Mouse (Mus musculus): ENCODE results near the gene Prss22. TPM values are rescaled to one million over a fixed set of nuclear protein-coding genes. Genes with fewer than 3 reads are reported as not detected.

Gene Prss22
- not detected for polyA plus RNA-seq (2017; shearing (Covaris generic))

GRCm38 (mm10) chr17:23997901-23998300 is at the start of gene Prss22:
Prss22 (minus strand) TSS chr17:23998100.

GRCm38 (mm10) chr17:24037844-24038243 is 39.9 kb upstream of the Prss22 start, which contains the start of gene Prss27:
Prss27 (plus strand) TSS chr17:24038144.

DNA sequence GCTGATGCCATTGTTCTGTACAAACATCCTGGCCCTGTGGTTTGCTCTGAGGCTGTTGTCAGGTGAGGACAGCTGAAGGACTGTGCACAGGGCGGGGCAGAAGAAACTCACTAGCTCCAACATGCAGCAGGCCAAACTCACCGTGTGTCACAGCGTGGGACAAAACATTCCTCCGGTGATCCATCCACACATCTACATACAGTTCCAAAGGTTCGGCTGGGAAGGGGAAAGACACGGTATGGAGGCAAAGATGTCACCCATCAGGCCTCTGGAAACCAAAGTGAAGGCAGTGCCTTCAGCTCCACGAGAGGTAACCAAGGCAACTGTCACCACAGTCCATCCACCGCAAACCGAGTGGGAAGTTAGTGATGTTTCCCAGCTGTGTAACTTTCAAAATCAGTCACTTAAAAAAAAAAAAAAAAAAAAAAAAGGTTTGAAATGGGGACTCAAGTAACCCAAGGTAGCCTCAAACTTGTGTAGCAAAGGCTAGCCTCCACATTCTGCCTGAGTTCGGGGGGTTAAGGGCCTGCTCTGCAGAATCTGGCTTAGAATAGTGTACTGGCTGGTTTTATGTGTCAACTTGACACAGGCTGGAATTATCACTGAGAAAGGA is 17.5 kb downstream of the Prss22 start, which contains the start of gene Prss30:
Gene Prss30, minus strand, starts transcription at position 270 of the 613 bp plus-strand sequence.

GRCm38 (mm10) chr17:23955174-23955573 is 42.7 kb downstream of the Prss22 start, which contains the start of gene Sbpl:
Sbpl (minus strand) TSS chr17:23955274.

Other genes starting within 250 kb of the Prss22 start
- 34.0 TPM for gene Flywch1, start 226.5 kb downstream of the Prss22 start, polyA plus RNA-seq (2017; shearing (Covaris generic))
- 4.1 TPM for gene Flywch2, start 212.0 kb downstream of the Prss22 start, polyA plus RNA-seq (2017; shearing (Covaris generic))
- 994 TPM for gene Srrm2, start 207.6 kb downstream of the Prss22 start, polyA plus RNA-seq (2017; shearing (Covaris generic))
- 395 TPM for gene Elob, start 169.0 kb downstream of the Prss22 start, polyA plus RNA-seq (2017; shearing (Covaris generic))
- 0.35 TPM for gene Prss33, start 162.0 kb downstream of the Prss22 start, polyA plus RNA-seq (2017; shearing (Covaris generic))
- gene Prss32, start 154.2 kb downstream of the Prss22 start, polyA plus RNA-seq (2017; shearing (Covaris generic)): not detected
- 4.6 TPM for gene Prss41, start 153.9 kb downstream of the Prss22 start, polyA plus RNA-seq (2017; shearing (Covaris generic))
- not detected for gene Prss21, start 130.0 kb downstream of the Prss22 start, polyA plus RNA-seq (2017; shearing (Covaris generic))
- gene Dcpp1, start 117.2 kb downstream of the Prss22 start, polyA plus RNA-seq (2017; shearing (Covaris generic)): not detected
- not detected for gene Dcpp2, start 117.2 kb downstream of the Prss22 start, polyA plus RNA-seq (2017; shearing (Covaris generic))
- gene Dcpp3, start 80.6 kb downstream of the Prss22 start, polyA plus RNA-seq (2017; shearing (Covaris generic)): not detected
- not detected for gene Sbp, start 56.4 kb downstream of the Prss22 start, polyA plus RNA-seq (2017; shearing (Covaris generic))
- gene Sbpl, start 42.8 kb downstream of the Prss22 start, polyA plus RNA-seq (2017; shearing (Covaris generic)): not detected
- 5.7 TPM for gene Prss30, start 17.5 kb downstream of the Prss22 start, polyA plus RNA-seq (2017; shearing (Covaris generic))
- 0.30 TPM for gene Prss27, start 40.0 kb upstream of the Prss22 start, polyA plus RNA-seq (2017; shearing (Covaris generic))
- gene Kctd5, start 75.4 kb upstream of the Prss22 start, polyA plus RNA-seq (2017; shearing (Covaris generic)): 27.7 TPM
- 58.9 TPM for gene Pdpk1, start 152.8 kb upstream of the Prss22 start, polyA plus RNA-seq (2017; shearing (Covaris generic))
- 17.6 TPM for gene Amdhd2, start 165.7 kb upstream of the Prss22 start, polyA plus RNA-seq (2017; shearing (Covaris generic))
- 400 TPM for gene Atp6v0c, start 171.6 kb upstream of the Prss22 start, polyA plus RNA-seq (2017; shearing (Covaris generic))
- gene Tbc1d24, start 207.5 kb upstream of the Prss22 start, polyA plus RNA-seq (2017; shearing (Covaris generic)): 1.1 TPM
- gene Ntn3, start 211.4 kb upstream of the Prss22 start, polyA plus RNA-seq (2017; shearing (Covaris generic)): 0.61 TPM
- 3.1 TPM for gene Tedc2, start 222.8 kb upstream of the Prss22 start, polyA plus RNA-seq (2017; shearing (Covaris generic))

Data from effector memory CD4-positive, alpha-beta T cell, adult 7 months (primary cell).